Mouse (Mus musculus) limb, embryonic 13.5 days (tissue): ENCODE measurements around the gene Olfr1510. TPM values are rescaled to one million over a fixed set of nuclear protein-coding genes. Genes with fewer than 3 reads are reported as not detected.

Experiments
- polyA plus RNA-seq: library from polyadenylated mRNA; unstranded; fragments of >200 nt; fragmentation: Nextera tagmentation; extraction: Ambion mirVana; gene quantifications from 2 replicates; pipeline ENCODE4 v1.2.1, GENCODE M21; 2015

The Olfr1510 gene
- polyA plus RNA-seq, 1 experiment from 2014 or later = not detected

Other genes with a start within 250 kb of the Olfr1510 start
- gene Supt16, start 217.0 kb downstream of the Olfr1510 start, polyA plus RNA-seq = 72.3 and 74.0 TPM in 2 replicates
- gene Chd8, start 156.6 kb downstream of the Olfr1510 start, polyA plus RNA-seq = 36.6 and 50.3 TPM in 2 replicates
- 47.9 and 48.2 TPM in 2 replicates for gene Tox4, start 135.2 kb downstream of the Olfr1510 start, polyA plus RNA-seq
- gene Rab2b, start 134.8 kb downstream of the Olfr1510 start, polyA plus RNA-seq = 25.9 and 30.4 TPM in 2 replicates
- 49.3 and 51.2 TPM in 2 replicates for gene Mettl3, start 109.2 kb downstream of the Olfr1510 start, polyA plus RNA-seq
- 24.3 and 27.0 TPM in 2 replicates for gene Sall2, start 85.6 kb downstream of the Olfr1510 start, polyA plus RNA-seq
- 0.05 TPM in 1 of 2 replicates, not detected in the other for gene Olfr1513, start 58.0 kb downstream of the Olfr1510 start, polyA plus RNA-seq
- gene Olfr1512, start 35.2 kb downstream of the Olfr1510 start, polyA plus RNA-seq = not detected in 2 replicates
- not detected in 2 replicates for gene Olfr1511, start 17.0 kb downstream of the Olfr1510 start, polyA plus RNA-seq
- gene Olfr1509, start 28.6 kb upstream of the Olfr1510 start, polyA plus RNA-seq = not detected in 2 replicates
- gene Olfr1508, start 53.1 kb upstream of the Olfr1510 start, polyA plus RNA-seq = not detected in 2 replicates
- gene Olfr1507, start 81.4 kb upstream of the Olfr1510 start, polyA plus RNA-seq = not detected in 2 replicates